Mouse (Mus musculus) embryonic fibroblast, embryonic 13.5 days (primary cell): ENCODE data around the gene Arid1b. TPM values are rescaled to one million over a fixed set of nuclear protein-coding genes. Genes with fewer than 3 reads are reported as not detected.

Experiments
- H3K27ac ChIP-seq: 2 replicates; pipeline ENCODE4 v1.5.1; 2012; ENCODE audit warnings: low read length, control low read depth, inconsistent platforms; ENCODE audit not compliant: insufficient read depth
- H3K4me1 ChIP-seq: 2 replicates; pipeline ENCODE4 v1.6.1; 2011; ENCODE audit warnings: low read length; ENCODE audit not compliant: control insufficient read depth, insufficient read depth
- H3K4me3 ChIP-seq: 2 replicates; pipeline ENCODE4 v1.5.1; 2011; ENCODE audit warnings: mild to moderate bottlenecking, control low read depth, low read length; ENCODE audit not compliant: insufficient read depth
- CTCF ChIP-seq: IDR thresholded peaks from 2 replicates; pipeline ENCODE4 v1.5.1; 2011; ENCODE audit warnings: mild to moderate bottlenecking, control low read depth, low read length, moderate library complexity, borderline replicate concordance; ENCODE audit not compliant: insufficient read depth
- POLR2A ChIP-seq: IDR thresholded peaks from 2 replicates; pipeline ENCODE4 v1.6.1; 2011; ENCODE audit warnings: low read depth, mild to moderate bottlenecking, control low read depth, low read length, moderate library complexity
- polyA plus RNA-seq: library from polyadenylated mRNA; stranded (reverse); fragments of >200 nt; gene quantifications from 2 replicates; pipeline ENCODE4 v1.2.4, GENCODE M21; 2011; ENCODE audit warnings: low read depth; ENCODE audit not compliant: missing spikeins, insufficient read length

Gene Arid1b
- polyA plus RNA-seq, 1 experiment: 21.7 TPM

DNA sequence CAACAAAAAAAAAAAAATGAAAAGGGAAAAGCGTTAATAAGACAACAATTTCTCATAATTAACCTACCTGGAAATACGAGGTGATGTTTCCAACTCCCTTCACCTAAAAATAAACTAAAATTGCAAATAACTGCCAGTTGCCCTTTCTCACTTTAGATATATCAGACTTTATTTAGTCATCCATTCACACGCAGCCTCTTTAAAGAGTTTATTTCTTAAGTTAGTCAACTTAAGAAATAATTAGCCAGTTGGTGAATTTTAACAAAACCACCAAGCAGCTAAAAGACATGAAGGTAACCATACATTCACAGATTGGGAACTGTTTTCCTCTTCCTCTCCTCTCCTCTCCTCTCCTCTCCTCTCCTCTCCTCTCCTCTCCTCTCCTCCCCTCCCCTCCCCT lies 26.1 kb upstream of the Arid1b start:
- Histone ChIP-seq H3K4me1 (no peaks in the 10 kb centered on the region), H3K27ac (no peak overlapping the region), H3K4me3 (no peak overlapping the region)
- TF ChIP-seq CTCF (no peak), POLR2A (no peak)

DNA sequence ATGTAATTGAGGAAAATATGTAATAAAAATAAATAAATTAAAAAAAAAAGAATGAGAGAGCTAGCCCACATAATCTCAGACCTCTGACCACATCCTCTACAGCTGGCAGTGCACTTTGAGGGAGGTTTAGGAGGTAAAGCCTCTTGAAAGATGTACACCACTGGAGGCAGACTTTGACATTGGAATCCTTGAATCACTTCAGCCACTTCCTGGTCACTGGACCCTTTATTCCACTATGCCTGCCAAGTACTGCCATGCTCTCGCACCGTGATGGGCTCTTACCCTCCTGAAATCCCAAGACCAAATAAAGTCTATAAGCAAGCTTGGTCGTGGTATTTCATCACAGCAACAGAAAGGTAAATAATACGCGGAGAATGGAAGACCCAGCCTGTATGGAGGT lies 25.3 kb upstream of the Arid1b start:
- no peaks in the 10 kb centered on the region for H3K4me1 ChIP-seq
- no peak for TF ChIP-seq CTCF
- TF ChIP-seq POLR2A: no peak
- H3K27ac ChIP-seq: no peak overlapping the region
- no peak overlapping the region for H3K4me3 ChIP-seq

DNA sequence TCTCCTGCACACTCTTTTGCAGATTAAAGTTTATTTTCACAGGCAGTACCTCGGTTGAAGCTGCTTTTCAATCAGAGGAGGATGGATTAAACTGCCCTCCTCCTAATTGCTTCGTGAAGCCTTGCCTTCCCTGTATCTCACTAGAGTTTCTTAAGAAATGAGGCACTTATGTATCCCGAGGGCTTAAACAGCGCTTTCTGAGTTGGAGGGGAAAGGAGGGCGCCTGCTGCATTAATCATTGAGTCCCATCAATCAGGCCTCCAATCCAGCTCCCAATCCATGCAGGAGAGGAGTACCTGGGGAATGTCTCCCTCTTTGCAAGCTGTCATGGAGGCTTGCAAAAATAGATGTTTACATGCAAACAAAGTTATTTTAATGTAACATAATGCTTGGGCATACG lies 21.9 kb upstream of the Arid1b start:
- TF ChIP-seq CTCF (no peak), POLR2A (no peak)
- Histone ChIP-seq H3K4me1 (no peaks in the 10 kb centered on the region), H3K4me3 (no peak overlapping the region), H3K27ac (no peak overlapping the region)

DNA sequence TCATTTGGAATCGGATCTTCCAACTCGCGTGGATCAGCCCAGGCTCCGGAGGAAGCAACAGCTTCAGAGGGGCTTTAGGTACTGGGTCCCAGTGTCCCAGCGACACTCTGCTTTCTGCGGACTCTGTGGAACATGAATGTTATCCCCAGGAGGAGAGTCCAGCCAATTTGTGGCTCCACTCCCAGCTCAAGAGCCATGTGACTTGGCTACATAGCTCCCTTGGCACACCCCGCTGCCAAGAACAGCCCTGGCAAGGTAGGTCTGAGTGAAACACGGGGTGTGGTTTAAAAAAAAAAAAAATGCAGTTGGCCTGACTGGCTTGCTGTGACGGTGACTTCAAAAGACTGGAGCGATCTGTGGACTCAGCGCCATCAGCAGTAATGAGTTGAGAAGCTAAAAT lies 19.4 kb upstream of the Arid1b start:
- Histone ChIP-seq H3K27ac (no peak overlapping the region), H3K4me3 (no peak overlapping the region), H3K4me1 (no peaks in the 10 kb centered on the region)
- TF ChIP-seq POLR2A (no peak), CTCF (no peak)

DNA sequence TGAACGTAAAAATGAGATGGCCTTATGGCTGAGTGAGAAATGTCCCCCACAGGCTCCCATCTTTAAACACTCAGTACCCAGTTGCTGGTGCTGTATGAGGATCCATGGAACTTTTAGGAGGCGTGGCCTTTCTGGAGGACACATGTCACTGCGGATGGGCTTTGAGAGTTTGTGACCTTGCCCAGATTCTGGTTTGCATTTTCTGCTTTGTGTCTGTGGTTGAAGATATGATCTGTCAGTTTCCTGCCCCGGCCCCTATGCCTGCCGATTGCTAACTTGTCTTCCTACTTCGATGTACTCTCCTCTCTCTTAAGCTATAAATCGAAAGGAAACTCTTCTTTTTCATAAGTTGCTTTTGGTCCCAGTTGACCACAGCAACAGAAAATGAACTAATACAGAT lies 14.0 kb upstream of the Arid1b start:
- TF ChIP-seq CTCF (no peak), POLR2A (no peak)
- Histone ChIP-seq H3K4me3 (no peak overlapping the region), H3K4me1 (no peaks in the 10 kb centered on the region), H3K27ac (no peak overlapping the region)

DNA sequence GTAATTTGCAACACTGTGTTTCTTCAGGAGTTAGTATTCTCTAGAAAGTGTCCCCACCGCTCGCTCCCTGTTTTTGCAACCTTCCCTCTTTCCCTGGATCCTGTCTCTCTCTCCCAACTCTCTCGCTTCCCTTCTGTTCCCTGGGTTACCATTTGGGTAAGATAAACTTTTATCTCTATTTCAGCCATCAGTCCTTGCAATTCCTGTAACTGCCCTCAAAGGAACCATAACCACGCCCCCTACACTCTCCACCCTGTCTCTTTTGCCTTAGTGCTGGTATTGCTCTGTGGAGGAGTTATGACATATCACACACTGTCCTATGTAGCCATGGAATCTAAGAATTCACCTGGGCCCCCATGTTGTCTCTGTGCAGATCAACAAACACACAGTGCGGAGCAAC lies 11.3 kb upstream of the Arid1b start:
- no peak overlapping the region for H3K27ac ChIP-seq
- no peaks in the 10 kb centered on the region for H3K4me1 ChIP-seq
- TF ChIP-seq POLR2A (no peak), CTCF (no peak)
- no peak overlapping the region for H3K4me3 ChIP-seq

DNA sequence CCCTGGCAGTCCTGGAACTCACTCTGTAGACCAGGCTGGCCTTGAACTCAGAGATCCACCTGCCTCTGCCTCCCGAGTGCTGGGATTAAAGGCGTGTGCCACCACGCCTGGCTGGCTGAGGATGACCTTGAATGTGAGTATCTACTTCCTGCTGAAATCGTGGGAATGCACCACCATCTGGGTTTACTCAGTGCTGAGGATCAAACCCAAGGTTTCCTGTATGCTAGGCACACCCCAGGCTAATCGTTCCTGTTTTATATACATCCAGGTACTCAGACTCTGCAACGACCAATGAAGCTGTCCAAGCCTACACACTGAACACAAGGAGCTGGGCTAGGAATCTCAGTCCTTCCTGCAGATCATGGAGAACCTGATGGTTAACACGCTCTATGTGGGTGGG lies 9.4 kb upstream of the Arid1b start:
- TF ChIP-seq CTCF: no peak
- no peak for TF ChIP-seq POLR2A
- H3K4me1 ChIP-seq: no peaks in the 10 kb centered on the region
- no peak overlapping the region for H3K4me3 ChIP-seq
- no peak overlapping the region for H3K27ac ChIP-seq

DNA sequence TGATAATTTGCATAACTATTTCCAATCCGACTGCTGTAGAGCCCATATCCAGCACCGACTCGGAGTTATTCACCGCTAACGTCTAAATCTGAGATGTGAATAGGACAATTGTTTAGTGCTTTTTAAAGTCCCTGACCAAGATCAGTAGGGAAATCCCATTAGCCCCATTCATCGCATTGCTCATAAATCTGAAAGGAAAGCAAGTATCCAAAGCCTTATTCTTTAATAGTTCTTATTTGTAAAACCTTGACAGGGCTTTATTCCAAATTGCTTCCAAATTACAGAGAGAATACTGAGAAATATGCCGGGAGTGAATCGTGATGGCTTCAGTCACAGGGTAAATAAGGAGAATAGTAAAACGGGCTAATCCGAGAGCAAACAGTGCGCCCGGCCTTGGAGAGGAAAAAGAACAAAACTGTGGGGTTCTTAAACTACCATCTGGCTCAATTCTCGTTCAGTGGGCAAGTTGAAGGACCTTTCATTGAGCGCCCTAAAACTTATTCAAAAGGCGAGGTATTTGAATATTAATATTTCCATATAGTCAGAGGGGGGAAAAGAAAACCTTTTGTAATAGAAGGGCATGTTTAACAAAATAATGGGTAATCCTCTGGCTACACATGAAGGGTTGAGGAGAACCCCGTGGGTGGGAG lies 3.1 kb upstream of the Arid1b start:
- no peak for TF ChIP-seq POLR2A
- no peak for TF ChIP-seq CTCF
- Histone ChIP-seq H3K4me3 (no peak overlapping the region), H3K27ac (no peak overlapping the region)

DNA sequence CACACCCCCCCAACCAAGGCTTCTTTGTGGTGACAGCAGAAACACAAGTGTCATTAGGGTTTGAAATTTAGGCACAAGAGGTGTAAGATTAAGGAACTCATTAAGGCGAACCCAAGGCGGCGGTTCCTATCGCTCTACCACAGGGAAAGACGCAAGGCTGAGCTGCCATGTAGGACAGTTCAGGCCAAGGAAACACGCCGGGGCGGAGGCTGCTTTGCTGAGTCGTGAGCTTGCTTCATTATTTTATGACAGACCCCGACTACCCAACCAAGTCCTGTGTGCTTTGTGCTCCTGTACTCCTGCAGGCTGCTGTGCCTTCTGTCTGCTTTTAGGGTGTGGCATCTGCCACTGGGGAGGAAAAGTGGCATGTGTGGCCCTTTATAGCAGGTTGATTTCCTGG lies 2.5 kb upstream of the Arid1b start:
- TF ChIP-seq CTCF: no peak
- TF ChIP-seq POLR2A: no peak
- Histone ChIP-seq H3K4me1 (no peaks in the 10 kb centered on the region), H3K27ac (no peak overlapping the region), H3K4me3 (no peak overlapping the region)

More for the DNA sequence above, 3.1 kb upstream of the Arid1b start:
- H3K4me1 ChIP-seq: no peaks in the 10 kb centered on the region

DNA sequence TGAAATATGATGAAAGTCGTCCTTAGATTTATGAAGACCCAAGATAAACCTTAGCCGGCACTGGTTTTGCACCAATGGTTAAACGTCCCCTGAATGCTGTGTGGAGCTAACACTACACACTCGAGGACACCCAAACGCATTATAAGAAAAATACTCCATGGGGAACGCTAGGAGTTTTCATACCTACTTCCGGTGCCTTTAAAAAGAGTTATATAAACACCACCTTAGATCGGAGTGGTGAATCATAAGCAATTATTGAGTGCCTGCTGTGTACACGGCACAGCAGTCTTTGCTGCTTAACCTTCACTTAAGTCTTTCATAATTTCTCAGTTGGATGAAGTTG lies 664 bp upstream of the Arid1b start:
- Histone ChIP-seq H3K27ac (peak overlapping the region; percentile 92), H3K4me3 (peak overlapping the region; percentile 56), H3K4me1 (no peaks in the 10 kb centered on the region)
- no peak for TF ChIP-seq CTCF
- TF ChIP-seq POLR2A: no peak

DNA sequence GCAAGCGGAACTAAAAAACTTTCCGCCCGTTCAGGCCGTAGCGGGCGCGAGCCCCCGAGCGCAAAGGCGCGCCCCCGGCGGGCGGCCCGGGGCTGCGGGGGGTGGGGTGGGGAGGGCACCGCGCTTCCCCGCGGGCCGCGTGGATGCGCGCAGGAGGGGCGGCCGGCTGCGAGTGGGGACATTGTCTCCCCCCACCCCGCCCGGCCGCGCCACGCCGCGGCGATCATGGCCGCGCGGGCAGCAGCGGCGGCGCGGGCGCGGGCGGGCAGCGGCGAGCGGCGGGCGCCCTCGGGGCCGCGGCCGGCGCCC lies 326 bp downstream of the Arid1b start:
- H3K4me1 ChIP-seq: no peaks in the 10 kb centered on the region

More for the DNA sequence above, 326 bp downstream of the Arid1b start:
- peak overlapping the region; percentile 97 for H3K4me3 ChIP-seq
- TF ChIP-seq POLR2A: no peak
- no peak for TF ChIP-seq CTCF
- H3K27ac ChIP-seq: peak overlapping the region; percentile 92
